Mouse (Mus musculus) intestine, embryonic 15.5 days (tissue): ENCODE data around the gene Rbp3. TPM values are rescaled to one million over a fixed set of nuclear protein-coding genes. Genes with fewer than 3 reads are reported as not detected.

Experiments
- ATAC-seq: fragments of 200-750 bp; cut with Nextera tagmentation; 2 replicates; pipeline ENCODE4 v1.8.0; 2017; ENCODE audit warnings: moderate TSS enrichment, moderate library complexity
- H3K27ac ChIP-seq: fragments of 300-500 bp; sonication (generic); 2 replicates; pipeline ENCODE4 v1.5.1; 2015; ENCODE audit warnings: mild to moderate bottlenecking, inconsistent platforms
- H3K27me3 ChIP-seq: fragments of 300-500 bp; sonication (generic); replicated peaks from 2 replicates; pipeline ENCODE4 v1.6.1; 2015; ENCODE audit warnings: inconsistent platforms
- H3K36me3 ChIP-seq: fragments of 300-500 bp; sonication (generic); 2 replicates; pipeline ENCODE4 v1.6.1; 2015; ENCODE audit warnings: inconsistent platforms
- H3K4me1 ChIP-seq: fragments of 300-500 bp; sonication (generic); replicated peaks from 2 replicates; pipeline ENCODE4 v1.6.1; 2015; ENCODE audit warnings: inconsistent platforms
- H3K4me2 ChIP-seq: fragments of 300-500 bp; sonication (generic); replicated peaks from 2 replicates; pipeline ENCODE4 v1.6.1; 2015; ENCODE audit warnings: mild to moderate bottlenecking, inconsistent platforms
- H3K4me3 ChIP-seq: fragments of 300-500 bp; sonication (generic); replicated peaks from 2 replicates; pipeline ENCODE4 v1.5.1; 2015; ENCODE audit warnings: inconsistent platforms
- H3K9ac ChIP-seq: fragments of 300-500 bp; sonication (generic); 2 replicates; pipeline ENCODE4 v1.6.1; 2015; ENCODE audit warnings: inconsistent platforms
- H3K9me3 ChIP-seq: fragments of 300-500 bp; sonication (generic); 2 replicates; pipeline ENCODE4 v1.6.1; 2016; ENCODE audit warnings: inconsistent platforms
- WGBS: fragments of 180-500 bp; shearing (Covaris S2); methylation state at CpG from one replicate; pipeline ENCODE4 v1.1.7; 2015; 5-methylcytosine and 5-hydroxymethylcytosine counted together
- polyA plus RNA-seq: library from polyadenylated mRNA; unstranded; fragments of >200 nt; fragmentation: Nextera tagmentation; extraction: Ambion mirVana; gene quantifications from 2 replicates; pipeline ENCODE4 v1.2.1, GENCODE M21; 2015

Gene Rbp3
- polyA plus RNA-seq, 1 experiment from 2014 or later: not detected

- Histone ChIP-seq H3K9ac (no peak within 1 kb of the TSS), H3K27ac (no peak within 1 kb of the TSS), H3K9me3 (no peaks in the 10 kb centered on the region), H3K27me3 (no peaks in the 10 kb centered on the region), H3K4me2 (no peak within 1 kb of the TSS), H3K4me1 (no peaks in the 10 kb centered on the region), H3K36me3 (no peaks in the 10 kb centered on the region), H3K4me3 (no peak within 1 kb of the TSS)
- ATAC-seq: no peak
- 55% methylated on average over 8 of the region's 8 CpGs for WGBS
Measured at GRCm38 (mm10) chr14:33940739-33941138, 13.1 kb upstream of the Rbp3 start, which contains the start of gene Gdf2. TSS of gene Gdf2 (plus strand) at chr14:33941039.

GRCm38 (mm10) chr14:33942222-33942621 lies 11.6 kb upstream of the Rbp3 start:
- Histone ChIP-seq H3K27me3 (no peaks in the 10 kb centered on the region), H3K4me3 (no peak overlapping the region), H3K27ac (no peak overlapping the region), H3K4me2 (no peak overlapping the region), H3K9me3 (no peaks in the 10 kb centered on the region), H3K36me3 (no peaks in the 10 kb centered on the region), H3K4me1 (no peaks in the 10 kb centered on the region), H3K9ac (no peak overlapping the region)
- WGBS: 70% methylated on average over 5 of the region's 5 CpGs
- ATAC-seq: no peak

GRCm38 (mm10) chr14:33946125-33946524 lies 7.7 kb upstream of the Rbp3 start:
- Histone ChIP-seq H3K4me1 (no peaks in the 10 kb centered on the region), H3K9ac (no peak overlapping the region), H3K4me2 (no peak overlapping the region), H3K36me3 (no peaks in the 10 kb centered on the region), H3K4me3 (no peak overlapping the region), H3K27ac (no peak overlapping the region), H3K27me3 (no peaks in the 10 kb centered on the region), H3K9me3 (no peaks in the 10 kb centered on the region)
- ATAC-seq: no peak
- WGBS: 77% methylated on average over 6 of the region's 6 CpGs

GRCm38 (mm10) chr14:33952233-33952981 lies 1.4 kb upstream of the Rbp3 start:
- H3K36me3 ChIP-seq: no peaks in the 10 kb centered on the region
- no peak overlapping the region for H3K27ac ChIP-seq
- H3K4me3 ChIP-seq: no peak overlapping the region
- H3K9me3 ChIP-seq: no peaks in the 10 kb centered on the region
- H3K27me3 ChIP-seq: no peaks in the 10 kb centered on the region
- no peaks in the 10 kb centered on the region for H3K4me1 ChIP-seq
- no peak for ATAC-seq
- 43% methylated on average over 6 of the region's 6 CpGs for WGBS
- no peak overlapping the region for H3K9ac ChIP-seq
- H3K4me2 ChIP-seq: no peak overlapping the region

- H3K4me2 ChIP-seq: no peak overlapping the region
- 76% methylated on average over 13 of the region's 13 CpGs for WGBS
- ATAC-seq: no peak
Measured at GRCm38 (mm10) chr14:33956055-33956454, 2.3 kb downstream of the Rbp3 start.

GRCm38 (mm10) chr14:33958186-33958585 lies 4.4 kb downstream of the Rbp3 start:
- no peak for ATAC-seq
- Histone ChIP-seq H3K4me3 (no peak overlapping the region), H3K27me3 (no peaks in the 10 kb centered on the region), H3K9ac (no peak overlapping the region), H3K27ac (no peak overlapping the region), H3K9me3 (no peaks in the 10 kb centered on the region), H3K4me1 (no peaks in the 10 kb centered on the region), H3K36me3 (no peaks in the 10 kb centered on the region), H3K4me2 (no peak overlapping the region)
- 88% methylated on average over 4 of the region's 4 CpGs for WGBS

More at GRCm38 (mm10) chr14:33956055-33956454, 2.3 kb downstream of the Rbp3 start:
- H3K4me3 ChIP-seq: no peak overlapping the region
- H3K27ac ChIP-seq: no peak overlapping the region
- H3K36me3 ChIP-seq: no peaks in the 10 kb centered on the region
- H3K27me3 ChIP-seq: no peaks in the 10 kb centered on the region
- H3K4me1 ChIP-seq: no peaks in the 10 kb centered on the region
- H3K9ac ChIP-seq: no peak overlapping the region
- no peaks in the 10 kb centered on the region for H3K9me3 ChIP-seq

GRCm38 (mm10) chr14:33958841-33959240 lies 5.0 kb downstream of the Rbp3 start:
- Histone ChIP-seq H3K36me3 (no peaks in the 10 kb centered on the region), H3K27ac (no peak overlapping the region), H3K4me2 (no peak overlapping the region), H3K4me3 (no peak overlapping the region), H3K9me3 (no peaks in the 10 kb centered on the region), H3K9ac (no peak overlapping the region), H3K27me3 (no peaks in the 10 kb centered on the region), H3K4me1 (no peaks in the 10 kb centered on the region)
- ATAC-seq: no peak
- 59% methylated on average over 3 of the region's 3 CpGs for WGBS

- Histone ChIP-seq H3K36me3 (no peaks in the 10 kb centered on the region), H3K4me1 (no peaks in the 10 kb centered on the region), H3K4me3 (no peak overlapping the region), H3K27me3 (no peaks in the 10 kb centered on the region), H3K27ac (no peak overlapping the region), H3K9ac (no peak overlapping the region), H3K9me3 (no peaks in the 10 kb centered on the region), H3K4me2 (no peak overlapping the region)
- ATAC-seq: no peak
- 16% methylated on average over 9 of the region's 9 CpGs for WGBS
Measured at GRCm38 (mm10) chr14:33959341-33959740, 5.5 kb downstream of the Rbp3 start.

- 64% methylated on average over 7 of the region's 7 CpGs for WGBS
- ATAC-seq: no peak
- Histone ChIP-seq H3K4me1 (no peaks in the 10 kb centered on the region), H3K27ac (no peak overlapping the region), H3K9ac (no peak overlapping the region), H3K9me3 (no peaks in the 10 kb centered on the region), H3K4me2 (no peak overlapping the region), H3K36me3 (no peaks in the 10 kb centered on the region), H3K27me3 (no peaks in the 10 kb centered on the region), H3K4me3 (no peak overlapping the region)
Measured at GRCm38 (mm10) chr14:33965675-33966074, 11.9 kb downstream of the Rbp3 start.

GRCm38 (mm10) chr14:33972679-33973078 lies 18.9 kb downstream of the Rbp3 start:
- ATAC-seq: no peak
- H3K4me1 ChIP-seq: no peaks in the 10 kb centered on the region
- H3K27me3 ChIP-seq: no peaks in the 10 kb centered on the region
- H3K4me3 ChIP-seq: no peak overlapping the region
- no peaks in the 10 kb centered on the region for H3K36me3 ChIP-seq
- no peak overlapping the region for H3K4me2 ChIP-seq
- H3K9me3 ChIP-seq: no peaks in the 10 kb centered on the region
- 47% methylated on average over 7 of the region's 7 CpGs for WGBS
- H3K27ac ChIP-seq: no peak overlapping the region
- H3K9ac ChIP-seq: no peak overlapping the region

- no peaks in the 10 kb centered on the region for H3K36me3 ChIP-seq
- no peak overlapping the region for H3K9ac ChIP-seq
- H3K27me3 ChIP-seq: no peaks in the 10 kb centered on the region; the same call in 1 of the 2 replicates
- H3K4me1 ChIP-seq: 0 out of 2 replicates have a peak, but pooled peaks cover 7% of the 10 kb centered on the region
- no peak overlapping the region for H3K4me3 ChIP-seq
- ATAC-seq: no peak
- H3K9me3 ChIP-seq: no peaks in the 10 kb centered on the region
- H3K27ac ChIP-seq: no peak overlapping the region
- H3K4me2 ChIP-seq: no peak overlapping the region
- 70% methylated on average over 5 of the region's 5 CpGs for WGBS
Measured at GRCm38 (mm10) chr14:33974752-33975151, 20.9 kb downstream of the Rbp3 start.

GRCm38 (mm10) chr14:33977748-33978147 lies 23.9 kb downstream of the Rbp3 start:
- 0 out of 2 replicates have a peak, but pooled peaks cover 7% of the 10 kb centered on the region for H3K4me1 ChIP-seq
- no peak overlapping the region; the same call in 1 of the 2 replicates for H3K4me2 ChIP-seq
- 41% methylated on average over 7 of the region's 7 CpGs for WGBS
- no peak overlapping the region for H3K27ac ChIP-seq
- no peak overlapping the region for H3K9ac ChIP-seq
- no peaks in the 10 kb centered on the region for H3K9me3 ChIP-seq
- no peak for ATAC-seq
- no peak overlapping the region for H3K4me3 ChIP-seq
- no peaks in the 10 kb centered on the region for H3K36me3 ChIP-seq
- H3K27me3 ChIP-seq: no peaks in the 10 kb centered on the region; the same call in 1 of the 2 replicates

GRCm38 (mm10) chr14:33978604-33979059 lies 24.8 kb downstream of the Rbp3 start, which contains the start of gene Zfp488:
TSS of gene Zfp488 (minus strand) at chr14:33978764.
- Histone ChIP-seq H3K27ac (no peak within 1 kb of the TSS), H3K4me2 (peak within 1 kb of the TSS; percentile 80), H3K27me3 (no peaks in the 10 kb centered on the region; the same call in 1 of the 2 replicates), H3K4me3 (peak within 1 kb of the TSS; percentile 37), H3K9ac (peak within 1 kb of the TSS; percentile 36), H3K36me3 (no peaks in the 10 kb centered on the region), H3K4me1 (0 out of 2 replicates have a peak, but pooled peaks cover 7% of the 10 kb centered on the region), H3K9me3 (no peaks in the 10 kb centered on the region)
- no peak for ATAC-seq
- 3% methylated on average over 25 of the region's 25 CpGs for WGBS
